Mouse (Mus musculus) liver, embryonic 14.5 days (tissue): ENCODE results near the gene Mtx2. TPM values are rescaled to one million over a fixed set of nuclear protein-coding genes. Genes with fewer than 3 reads are reported as not detected.

Experiments
- ATAC-seq: fragments of 200-750 bp; cut with Nextera tagmentation; 2 replicates; pipeline ENCODE4 v1.8.0; 2017; ENCODE audit warnings: moderate number of reproducible peaks, mild to moderate bottlenecking, moderate library complexity; ENCODE audit not compliant: insufficient read depth
- DNase-seq, 3 experiments: peaks; one replicate each; pipeline ENCODE4 v3.0.0-alpha.2; 2012 to 2013; ENCODE audit warnings: low read depth in 3 of 3, low spot score in 3 of 3
- H3K27ac ChIP-seq: fragments of 300-500 bp; sonication (generic); 2 replicates; pipeline ENCODE4 v1.5.1; 2014; ENCODE audit warnings: moderate library complexity, mild to moderate bottlenecking, control low read depth, inconsistent platforms
- H3K27me3 ChIP-seq: fragments of 300-500 bp; sonication (generic); 2 replicates; pipeline ENCODE4 v1.6.1; 2014; ENCODE audit warnings: mild to moderate bottlenecking, low read length, moderate library complexity; ENCODE audit not compliant: control insufficient read depth, insufficient read depth
- H3K36me3 ChIP-seq: fragments of 300-500 bp; sonication (generic); replicated peaks from 2 replicates; pipeline ENCODE4 v1.6.1; 2014; ENCODE audit warnings: low read depth; ENCODE audit not compliant: control insufficient read depth, insufficient read depth
- H3K4me1 ChIP-seq, 2 experiments: fragments of 200-500 bp in 1 of 2; fragments of 300-500 bp in 1 of 2; sonication (generic) in 1 of 2; replicated peaks; 2 replicates each; pipeline ENCODE4 v1.6.1; 2012 to 2014; ENCODE audit warnings: antibody characterized with exemption in 1 of 2, inconsistent platforms in 1 of 2, low read length in 1 of 2; ENCODE audit not compliant: control insufficient read depth in 2 of 2, insufficient read depth in 2 of 2
- H3K4me2 ChIP-seq: fragments of 300-500 bp; sonication (generic); 2 replicates; pipeline ENCODE4 v1.6.1; 2014; ENCODE audit warnings: low read depth, mild to moderate bottlenecking, control low read depth, moderate library complexity
- H3K4me3 ChIP-seq, 2 experiments: fragments of 200-500 bp in 1 of 2; fragments of 300-500 bp in 1 of 2; sonication (generic) in 1 of 2; 2 replicates each; pipeline ENCODE4 v1.5.1; 2012 to 2014; ENCODE audit warnings: low read depth in 2 of 2, low read length in 2 of 2, mild to moderate bottlenecking in 2 of 2, control low read depth in 1 of 2, inconsistent platforms in 1 of 2, moderate library complexity in 1 of 2; ENCODE audit not compliant: insufficient read depth in 1 of 2
- H3K9ac ChIP-seq: fragments of 300-500 bp; sonication (generic); replicated peaks from 2 replicates; pipeline ENCODE4 v1.6.1; 2014; ENCODE audit warnings: mild to moderate bottlenecking, control low read depth, moderate library complexity
- H3K9me3 ChIP-seq: fragments of 300-500 bp; sonication (generic); 2 replicates; pipeline ENCODE4 v1.6.1; 2016; ENCODE audit warnings: low read length, mixed read lengths; ENCODE audit not compliant: control insufficient read depth
- CTCF ChIP-seq: IDR thresholded peaks from 2 replicates; pipeline ENCODE4 v1.5.1; 2016; ENCODE audit warnings: antibody characterized with exemption, low read depth, control low read depth
- EP300 ChIP-seq: IDR thresholded peaks from 2 replicates; pipeline ENCODE4 v1.6.1; 2016; ENCODE audit warnings: antibody characterized with exemption, low read depth
- WGBS: fragments of 180-500 bp; shearing (Covaris S2); extraction: QIAGEN DNeasy Blood & Tissue Kit; methylation state at CpG from one replicate; pipeline ENCODE4 v1.1.7; 2014; ENCODE audit not compliant: insufficient replicate concordance; 5-methylcytosine and 5-hydroxymethylcytosine counted together
- polyA plus RNA-seq, 2 experiments: library from polyadenylated mRNA; depleted of rRNA in 1 of 2; stranded (reverse) in 1 of 2; unstranded in 1 of 2; fragments of >200 nt; fragmentation: Nextera tagmentation in 1 of 2; extraction: Ambion mirVana in 1 of 2; gene quantifications; 2 replicates each; pipeline versions ENCODE4 v1.2.1 to v1.2.3; 2012 to 2014

Mtx2 gene
- polyA plus RNA-seq, 2 experiments: 23.8 to 74.7 TPM

GRCm38 (mm10) chr2:74822654-74823053, 2.9 kb upstream of the Mtx2 start:
- H3K4me3 ChIP-seq: no peak overlapping the region
- TF ChIP-seq CTCF (no peak), EP300 (no peak)
- 51% methylated on average over 5 of the region's 5 CpGs for WGBS
- peaks cover 3 to 7% of the 10 kb centered on the region in 2 experiments; a peak in 3 of 4 replicates for H3K4me1 ChIP-seq
- no peak overlapping the region for H3K9ac ChIP-seq
- no peak for DNase-seq
- ATAC-seq: no peak
- no peak overlapping the region for H3K27ac ChIP-seq
- H3K4me2 ChIP-seq: no peak overlapping the region
- no peaks in the 10 kb centered on the region; the same call in 1 of the 2 replicates for H3K27me3 ChIP-seq
- no peaks in the 10 kb centered on the region for H3K36me3 ChIP-seq
- no peaks in the 10 kb centered on the region for H3K9me3 ChIP-seq

DNA sequence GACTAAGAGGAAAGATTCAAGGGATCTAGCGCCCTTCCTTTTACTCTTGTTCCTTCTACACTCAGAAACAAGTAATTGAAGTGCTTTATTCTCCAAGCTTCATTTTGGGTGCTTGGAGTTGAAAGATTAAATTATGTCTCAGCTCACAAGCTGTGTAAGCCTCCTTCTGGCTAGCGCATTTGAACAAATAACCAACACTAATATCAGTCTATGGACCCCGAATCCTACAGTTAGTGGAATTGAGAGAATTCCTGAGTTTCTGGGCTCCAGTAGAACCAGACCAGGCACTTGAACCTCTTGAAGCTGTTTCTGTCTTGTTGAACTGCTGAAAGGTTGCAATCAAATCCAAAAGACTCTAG, 253 bp upstream of the Mtx2 start:
- no peaks in the 10 kb centered on the region for H3K27me3 ChIP-seq
- 68% methylated on average over 3 of the region's 3 CpGs for WGBS
- no peak for TF ChIP-seq EP300
- no peak for TF ChIP-seq CTCF
- peak overlapping the region; percentile 77; the same call in 1 of the 2 replicates for H3K27ac ChIP-seq
- H3K4me3 ChIP-seq: peak overlapping the region; percentile 74 to 99
- ATAC-seq (peak; percentile 21), DNase-seq (no peak)
- H3K36me3 ChIP-seq: no peaks in the 10 kb centered on the region
- H3K4me1 ChIP-seq: peaks cover 3 to 7% of the 10 kb centered on the region in 2 experiments; a peak in 3 of 4 replicates
- no peaks in the 10 kb centered on the region for H3K9me3 ChIP-seq
- peak overlapping the region; percentile 84 for H3K4me2 ChIP-seq
- H3K9ac ChIP-seq: peak overlapping the region; percentile 93

DNA sequence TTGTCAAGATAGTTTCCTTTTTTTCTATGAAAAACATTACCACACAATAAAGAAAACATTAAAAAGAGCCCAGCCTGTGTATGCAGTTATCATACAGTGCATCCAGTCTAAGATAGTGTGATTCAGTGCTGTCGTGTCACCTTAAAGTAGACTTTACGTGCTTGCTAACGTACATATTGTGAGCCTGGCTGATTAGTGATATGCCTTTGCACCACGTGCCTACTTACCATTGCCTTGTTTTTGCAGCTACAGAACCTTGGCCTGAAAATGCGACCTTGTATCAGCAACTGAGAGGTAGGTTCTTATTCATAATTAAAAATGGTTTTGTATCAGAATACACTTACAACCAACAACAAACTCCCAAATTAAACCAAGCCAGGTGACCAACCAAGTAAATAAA, 21.4 kb downstream of the Mtx2 start:
- no peaks in the 10 kb centered on the region for H3K9me3 ChIP-seq
- peaks cover 5 to 6% of the 10 kb centered on the region in 2 experiments; a peak in 2 of 4 replicates for H3K4me1 ChIP-seq
- no peaks in the 10 kb centered on the region for H3K27me3 ChIP-seq
- no peak overlapping the region for H3K27ac ChIP-seq
- no peaks in the 10 kb centered on the region for H3K36me3 ChIP-seq
- peak; percentile 14 to 42 (median 17) for DNase-seq
- no peak overlapping the region for H3K4me3 ChIP-seq
- H3K9ac ChIP-seq: no peak overlapping the region
- H3K4me2 ChIP-seq: no peak overlapping the region
- peak; percentile 65 for TF ChIP-seq EP300
- no peak for TF ChIP-seq CTCF
- peak; percentile 84 for ATAC-seq
- WGBS: 28% methylated on average over 5 of the region's 5 CpGs

DNA sequence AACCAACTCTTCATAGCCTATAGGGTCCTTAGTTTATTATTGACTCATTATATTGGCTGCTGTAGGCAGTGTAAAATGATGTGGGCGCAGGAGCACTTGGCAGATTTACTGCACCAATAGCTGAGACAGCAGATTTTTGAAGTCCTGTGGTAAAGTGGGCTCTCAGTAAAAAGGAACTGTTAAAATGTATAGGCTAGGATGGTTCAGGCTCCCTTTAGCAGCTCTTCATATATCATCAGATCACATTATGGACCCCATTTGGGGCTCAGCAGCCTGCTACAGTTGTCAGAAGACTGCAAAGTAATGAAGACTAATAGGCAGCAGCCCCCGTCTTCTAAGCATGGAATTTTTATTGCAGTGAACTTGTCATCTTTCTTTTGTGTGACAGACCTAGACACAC, 21.9 kb downstream of the Mtx2 start:
- Histone ChIP-seq H3K36me3 (no peaks in the 10 kb centered on the region), H3K9me3 (no peaks in the 10 kb centered on the region), H3K27ac (no peak overlapping the region), H3K4me2 (no peak overlapping the region), H3K27me3 (no peaks in the 10 kb centered on the region), H3K4me3 (no peak overlapping the region), H3K4me1 (peaks cover 5 to 6% of the 10 kb centered on the region in 2 experiments; a peak in 2 of 4 replicates), H3K9ac (no peak overlapping the region)
- no peak for ATAC-seq
- DNase-seq: no peak
- TF ChIP-seq CTCF (no peak), EP300 (no peak)
- WGBS: 68% methylated on average over 2 of the region's 2 CpGs

DNA sequence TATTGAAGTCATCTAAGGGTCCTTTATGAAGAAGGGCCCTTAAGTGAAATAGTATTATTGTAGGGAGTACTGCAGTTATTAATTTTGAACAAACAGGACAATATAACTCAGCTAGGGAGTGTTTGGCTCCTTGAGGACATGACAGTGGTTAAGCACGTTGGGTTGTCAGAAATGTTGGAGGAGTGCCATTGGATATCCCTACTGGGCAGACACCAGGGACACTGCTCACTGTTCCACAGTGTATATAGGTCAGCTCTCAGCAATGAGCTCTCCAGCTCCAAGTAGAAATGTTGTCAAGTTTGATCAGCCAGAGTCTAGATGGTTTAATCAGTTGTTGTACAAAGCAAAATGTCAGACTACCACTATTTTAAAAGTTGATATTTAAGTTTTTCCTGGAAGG, 24.4 kb downstream of the Mtx2 start:
- DNase-seq: no peak
- Histone ChIP-seq H3K4me3 (no peak overlapping the region), H3K4me1 (peaks cover 5 to 6% of the 10 kb centered on the region in 2 experiments; a peak in 2 of 4 replicates), H3K27ac (no peak overlapping the region), H3K27me3 (no peaks in the 10 kb centered on the region), H3K9ac (no peak overlapping the region), H3K4me2 (no peak overlapping the region), H3K36me3 (no peaks in the 10 kb centered on the region), H3K9me3 (no peaks in the 10 kb centered on the region)
- 0 out of 2 replicates have a peak, but pooled peaks have one; percentile 5 for TF ChIP-seq EP300
- TF ChIP-seq CTCF: no peak
- 63% methylated on average over 1 of the region's 1 CpGs for WGBS
- ATAC-seq: no peak
